Mouse (Mus musculus): Measurements from ENCODE around the gene Cemip.
A peak's percentile ranks its signal among the peaks of the same experiment; 100 is the strongest.
"Not testable (repeated sequence)": the region's sequence is repeated elsewhere in the genome, so short reads cannot be mapped to it uniquely, and the experiment has no call there.

Gene Cemip

DNA sequence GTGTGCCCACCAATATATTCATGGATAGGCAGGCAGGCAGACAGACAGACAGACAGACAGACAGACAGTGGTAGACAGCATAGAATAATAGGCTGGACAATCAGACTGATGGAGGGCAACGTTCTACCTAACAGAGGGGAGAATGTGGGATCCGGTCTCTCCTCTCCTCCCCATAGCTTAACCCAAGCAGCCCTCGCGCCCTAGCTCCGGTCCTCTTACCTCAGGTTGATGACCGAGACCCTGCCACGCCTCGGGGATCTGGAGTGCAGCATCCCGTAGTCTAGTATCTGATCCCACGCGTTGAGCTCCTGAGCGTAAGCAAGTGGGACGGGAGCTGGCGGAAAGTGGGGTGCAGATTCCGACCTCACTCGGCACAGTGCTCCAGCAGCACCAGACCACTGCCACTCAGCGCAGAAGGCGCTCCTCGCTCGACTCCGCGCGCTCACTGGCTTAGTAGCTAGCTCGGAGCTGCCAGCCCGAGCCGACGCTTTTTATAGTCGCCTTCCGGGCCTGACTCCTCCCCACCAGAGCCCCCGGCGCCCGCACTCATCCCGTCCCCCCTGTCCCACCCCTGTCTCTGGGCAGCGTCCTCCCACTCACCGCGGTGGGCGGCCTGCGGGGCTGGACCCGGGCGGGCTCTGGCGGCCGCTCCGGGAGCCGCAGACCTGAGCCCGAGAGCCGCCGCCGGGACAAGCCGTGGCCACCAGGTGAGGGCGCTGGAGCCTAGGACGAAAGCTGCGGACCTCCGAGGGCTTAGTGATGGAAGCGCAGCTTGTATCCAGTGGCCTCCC, at the start of gene Cemip:
Gene Cemip, minus strand, starts transcription at position 464 of the 791 bp plus-strand sequence.
- DNase-seq (ENCODE audit: low read depth) = peak; percentile 68

DNA sequence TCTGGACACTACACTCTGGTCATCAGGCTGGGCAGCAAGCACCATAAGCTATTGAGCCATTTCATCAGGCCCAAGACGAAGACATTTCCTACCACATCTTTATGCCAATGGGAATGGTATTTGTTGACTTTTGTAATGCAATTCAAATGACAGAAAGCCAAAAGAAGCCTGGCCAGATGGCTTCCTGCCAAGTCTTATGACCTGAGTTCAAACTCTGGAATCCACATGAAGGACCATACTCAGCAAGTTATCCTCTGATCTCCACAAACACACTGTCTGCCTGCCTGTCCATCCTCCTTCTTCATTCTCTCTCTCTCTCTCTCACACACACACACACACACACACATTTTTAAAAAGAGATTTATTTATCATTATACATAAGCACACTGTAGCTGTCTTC, 46.4 kb upstream of the Cemip start:
- DNase-seq (ENCODE audit: low read depth) = no peak

DNA sequence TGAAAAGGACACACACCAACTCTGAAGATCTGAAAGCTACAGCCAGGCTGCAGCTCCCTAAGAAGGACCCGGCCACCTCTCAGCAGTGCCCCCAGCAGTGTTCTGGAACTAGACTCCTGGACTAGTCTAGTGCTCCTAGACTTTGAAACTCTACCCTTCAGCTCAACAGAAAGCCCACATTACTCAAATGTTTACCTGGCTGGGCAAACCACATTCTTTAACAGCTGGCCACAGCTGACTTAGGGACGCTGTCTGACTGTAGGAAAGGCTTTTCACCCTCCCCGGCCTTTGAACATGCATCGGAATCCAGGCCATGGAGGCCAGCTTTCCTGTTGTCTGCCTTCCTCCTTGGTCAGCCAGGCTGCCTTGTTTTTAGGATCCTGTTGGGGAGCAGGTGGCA, 45.4 kb upstream of the Cemip start:
- no peak for DNase-seq (ENCODE audit: low read depth)

DNA sequence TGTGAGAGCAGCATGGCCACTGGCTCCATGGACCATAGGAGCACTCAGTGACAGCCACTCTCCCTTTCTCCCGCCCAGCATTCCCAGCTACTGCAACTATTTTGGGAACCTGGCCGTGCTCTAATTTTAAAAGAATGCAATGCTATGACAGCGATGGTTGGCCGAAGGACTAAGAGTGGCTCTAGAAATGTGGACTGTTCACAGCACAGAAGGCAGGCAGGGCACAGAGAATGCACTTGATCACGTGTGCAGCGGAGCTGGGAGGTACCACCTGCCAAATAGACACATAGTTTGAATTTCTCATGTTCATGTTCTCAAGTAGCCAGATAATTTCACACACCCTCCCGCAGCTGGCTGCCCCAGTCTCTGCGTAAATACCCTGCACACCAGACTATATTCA, 42.4 kb upstream of the Cemip start:
- DNase-seq (ENCODE audit: low read depth) = no peak

DNA sequence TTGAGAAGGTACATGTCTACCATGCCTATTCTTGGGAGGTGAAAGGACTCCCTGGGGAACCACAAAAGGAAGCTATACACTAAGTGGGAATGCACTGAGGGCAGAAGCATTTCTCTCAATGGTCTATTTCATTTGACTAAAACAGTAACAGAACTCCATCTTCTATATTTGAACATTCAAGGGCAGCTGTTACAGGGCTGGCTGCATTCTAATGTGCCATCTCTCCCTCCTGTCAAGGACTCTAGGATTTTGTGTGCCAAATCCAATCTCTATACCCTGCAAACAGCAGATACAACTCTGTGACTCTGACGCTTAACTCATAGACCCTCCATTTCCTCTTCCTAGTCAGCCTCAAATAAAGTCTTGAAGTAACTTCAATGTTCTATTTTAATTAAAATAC, 39.4 kb upstream of the Cemip start:
- DNase-seq (ENCODE audit: low read depth) = no peak

DNA sequence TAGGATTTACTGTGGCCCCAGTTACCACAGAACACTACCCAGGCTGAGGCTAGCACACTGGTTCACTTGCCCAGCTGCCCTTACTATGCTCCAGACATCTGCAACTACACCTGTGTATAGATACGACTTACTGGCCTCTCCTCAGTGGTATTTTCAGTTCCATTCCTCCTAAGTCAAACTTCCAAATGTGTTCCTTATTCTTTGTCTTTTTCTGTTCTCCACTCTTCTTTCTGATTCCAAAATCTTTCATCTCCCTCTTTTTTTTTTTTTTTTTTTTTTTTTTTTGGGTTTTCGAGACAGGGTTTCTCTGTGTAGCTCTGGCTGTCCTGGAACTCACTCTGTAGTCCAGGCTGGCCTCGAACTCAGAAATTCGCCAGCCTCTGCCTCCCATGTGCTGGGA, 37.3 kb upstream of the Cemip start:
- DNase-seq (ENCODE audit: low read depth) = not testable (repeated sequence)

DNA sequence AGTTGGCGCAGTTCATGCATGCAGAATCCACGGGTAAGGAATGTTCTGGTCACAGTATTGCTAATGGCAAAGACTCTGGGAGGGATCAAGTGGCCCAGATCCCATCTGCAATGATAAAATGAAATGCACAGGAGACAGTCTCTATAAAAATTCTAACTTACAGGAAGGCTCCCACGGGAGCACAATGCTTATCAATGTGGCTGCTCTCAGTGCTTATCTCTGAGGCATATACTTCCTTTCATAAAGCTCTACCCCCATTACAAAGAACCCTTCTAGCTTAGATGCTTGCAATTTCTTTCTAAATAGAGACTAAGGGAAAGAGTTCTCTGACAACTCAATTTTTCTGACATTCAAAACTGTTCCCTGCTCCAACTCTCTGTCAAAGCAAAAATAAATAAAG, 35.5 kb upstream of the Cemip start:
- no peak for DNase-seq (ENCODE audit: low read depth)

DNA sequence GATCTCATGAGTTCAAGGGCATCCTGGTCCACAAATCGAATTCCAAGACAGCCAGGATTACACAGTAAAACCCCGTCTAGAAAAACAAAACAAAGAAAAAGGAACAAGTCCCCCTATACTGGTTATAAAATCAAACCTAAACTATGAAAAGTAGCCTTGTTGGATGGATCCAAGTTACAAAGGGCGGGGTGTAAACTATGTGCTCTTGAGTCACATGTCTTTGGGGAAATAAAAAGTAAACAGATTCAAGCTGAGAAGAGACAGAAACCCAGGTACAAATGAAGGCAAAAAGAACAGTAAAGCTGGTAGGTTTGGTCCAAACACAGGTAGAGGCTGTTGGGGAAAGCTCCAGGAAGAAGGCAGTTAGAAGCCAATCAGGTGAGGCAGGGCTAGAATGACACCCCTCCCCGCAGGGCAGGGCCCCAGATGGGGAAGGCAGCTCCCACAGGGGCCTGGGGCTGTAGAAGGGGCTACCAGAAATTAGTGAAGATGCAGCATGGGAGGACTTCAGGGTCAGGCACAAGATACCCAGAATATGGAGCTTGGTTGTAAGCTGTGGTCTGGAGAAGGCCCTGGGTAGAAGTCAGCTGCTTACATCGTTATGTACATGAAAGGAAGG, 33.9 kb upstream of the Cemip start:
- peak; percentile 29 for DNase-seq (ENCODE audit: low read depth)

DNA sequence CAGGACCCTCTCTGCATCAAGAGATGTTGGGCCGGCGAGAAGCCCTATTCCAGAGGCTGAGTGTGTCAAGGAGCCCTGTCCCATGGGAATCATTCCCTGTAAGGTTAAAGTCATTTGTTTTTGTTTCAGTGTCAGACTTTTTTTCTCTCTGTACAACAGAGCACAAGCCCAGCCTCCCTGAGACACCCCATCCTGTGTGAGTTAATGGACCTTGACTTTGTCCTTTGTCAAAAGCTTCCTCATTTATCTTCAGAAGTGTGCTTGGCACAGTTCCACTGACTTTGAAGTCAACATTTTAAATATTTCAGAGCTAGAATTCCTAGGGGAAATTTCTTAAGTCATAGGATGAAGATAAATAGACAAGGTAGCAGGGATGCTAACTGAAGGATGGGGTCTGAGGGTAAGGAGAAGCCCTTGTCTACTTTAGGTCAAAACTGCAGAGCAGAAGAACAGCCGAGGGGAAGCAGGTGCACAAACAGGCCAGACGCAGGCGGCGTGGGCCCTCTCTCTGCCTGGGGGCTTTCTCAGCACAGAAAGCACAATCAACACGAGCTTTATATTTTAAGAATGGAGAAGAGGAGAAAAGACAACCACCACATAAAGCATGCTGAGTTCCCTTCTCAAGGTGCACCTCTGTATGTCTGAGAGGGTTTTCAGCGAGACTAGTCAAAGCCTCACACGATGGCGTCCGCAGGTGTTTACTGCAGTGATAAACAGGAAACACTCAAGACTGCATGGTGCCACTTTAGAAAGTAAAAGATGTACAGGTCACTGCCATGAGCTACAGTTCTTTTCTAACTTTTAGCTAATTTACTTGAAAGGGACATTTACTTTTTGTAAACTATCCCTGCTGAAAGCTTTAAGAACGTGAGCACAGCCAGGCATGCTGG, 33.2 kb upstream of the Cemip start:
- DNase-seq (ENCODE audit: low read depth) = peak; percentile 58

DNA sequence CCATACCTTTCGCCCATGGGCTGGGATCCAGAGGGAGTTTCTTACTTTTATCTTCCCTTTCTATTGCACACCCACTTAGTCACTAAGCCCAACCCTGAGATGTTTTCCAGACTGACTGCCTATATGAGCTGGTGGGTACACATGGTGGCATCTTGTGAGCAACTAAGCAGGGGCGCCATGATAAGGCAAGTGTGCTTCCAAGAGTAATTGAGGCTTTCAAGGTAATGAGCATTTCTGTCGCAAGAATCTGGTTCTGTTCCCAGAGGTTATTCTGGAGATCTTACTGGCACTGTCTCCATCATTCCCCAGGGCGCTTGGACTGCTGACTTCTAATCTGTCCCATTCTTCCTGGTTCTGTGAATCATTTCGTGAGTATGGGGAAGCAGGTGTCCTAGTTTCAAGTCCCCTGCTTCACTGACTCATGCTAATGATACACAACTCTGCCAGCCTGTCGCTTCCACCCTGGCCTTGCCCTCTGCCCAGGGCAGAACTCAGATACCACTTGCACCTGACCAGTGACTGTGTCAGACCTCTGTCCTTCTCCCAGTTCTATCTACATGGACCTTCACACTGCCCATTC, 31.3 kb upstream of the Cemip start:
- DNase-seq (ENCODE audit: low read depth) = no peak

DNA sequence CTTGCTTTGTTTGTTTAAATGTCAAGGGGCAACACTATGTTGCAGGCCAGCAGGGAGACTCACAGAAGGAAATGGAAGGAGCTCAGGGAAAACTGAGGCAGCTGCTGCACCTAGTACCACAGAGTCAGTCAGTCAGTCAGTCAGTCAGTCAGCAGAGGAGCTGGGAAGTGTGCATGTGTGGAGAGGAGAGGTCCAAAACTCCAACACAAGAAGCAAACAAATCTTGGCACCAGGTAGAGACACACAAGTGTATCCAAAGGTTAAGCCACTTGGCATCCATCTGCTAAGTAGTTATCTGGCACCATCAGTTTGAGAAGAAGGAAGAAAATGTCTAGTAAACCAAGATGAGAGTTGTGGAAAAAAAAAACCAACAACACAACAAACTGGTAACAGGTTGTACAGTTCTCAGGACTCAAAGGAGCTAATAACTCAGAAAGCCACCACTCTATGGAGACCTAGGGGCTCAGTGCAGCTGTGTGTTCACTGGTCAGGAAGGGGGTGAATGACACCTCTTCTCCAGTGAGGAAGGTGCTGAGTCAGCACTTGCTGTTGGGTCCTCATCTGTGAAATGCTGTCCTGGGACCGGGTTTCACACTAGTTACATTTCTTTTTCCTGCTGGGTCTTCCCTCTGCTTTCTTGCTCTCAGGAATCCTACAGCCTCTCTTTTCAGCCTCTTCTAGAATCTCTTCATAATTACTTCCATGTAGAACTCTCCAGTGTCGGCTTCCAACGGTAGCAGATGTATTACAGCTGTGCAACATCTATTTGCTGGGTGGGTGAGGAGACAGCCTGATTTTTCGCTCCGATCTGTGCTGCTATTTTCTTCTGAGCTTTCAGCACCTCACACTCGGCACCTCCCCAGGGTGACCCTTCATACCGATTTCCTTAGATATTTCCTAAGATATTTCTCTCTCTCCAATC, 30.6 kb upstream of the Cemip start:
- no peak for DNase-seq (ENCODE audit: low read depth)

DNA sequence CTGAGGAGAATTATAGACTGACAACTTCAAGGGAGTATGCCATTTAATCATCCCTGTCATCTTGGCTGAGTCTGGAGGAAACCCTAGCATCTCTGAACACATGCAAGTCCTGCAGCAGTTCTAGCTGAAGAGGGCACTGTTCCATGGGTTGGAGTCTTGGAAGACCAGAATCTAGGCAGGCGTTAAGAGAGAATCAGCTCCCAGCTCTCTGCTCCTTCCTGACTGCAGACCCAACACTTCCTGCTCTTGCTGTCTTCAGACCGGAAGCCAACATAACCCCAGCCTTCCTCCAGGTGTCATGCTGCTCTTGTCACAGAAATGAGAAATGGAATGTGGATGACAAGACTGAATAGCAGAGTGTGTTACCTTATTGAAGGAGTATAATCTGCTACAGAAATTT, 29.1 kb upstream of the Cemip start:
- DNase-seq (ENCODE audit: low read depth) = peak; percentile 64

DNA sequence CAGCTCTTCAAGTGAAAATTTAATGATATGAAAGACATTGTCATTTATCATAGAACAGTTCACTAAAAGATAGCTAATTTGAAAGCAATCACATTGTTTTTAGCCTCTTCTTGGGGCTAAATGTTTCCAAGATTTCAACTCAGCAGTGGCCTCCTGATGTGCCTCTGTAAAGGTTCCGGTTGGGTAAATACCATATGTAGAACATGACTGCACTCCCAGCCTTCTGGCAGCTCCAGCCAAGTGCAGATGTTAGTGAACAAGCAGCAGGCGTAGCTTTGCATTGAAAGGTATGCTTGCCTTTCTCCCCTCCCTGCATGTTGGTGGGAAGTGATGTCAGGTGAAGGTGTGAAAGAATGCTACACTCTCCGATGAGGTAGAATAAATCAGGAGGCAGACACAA, 28.5 kb upstream of the Cemip start:
- DNase-seq (ENCODE audit: low read depth) = no peak

DNA sequence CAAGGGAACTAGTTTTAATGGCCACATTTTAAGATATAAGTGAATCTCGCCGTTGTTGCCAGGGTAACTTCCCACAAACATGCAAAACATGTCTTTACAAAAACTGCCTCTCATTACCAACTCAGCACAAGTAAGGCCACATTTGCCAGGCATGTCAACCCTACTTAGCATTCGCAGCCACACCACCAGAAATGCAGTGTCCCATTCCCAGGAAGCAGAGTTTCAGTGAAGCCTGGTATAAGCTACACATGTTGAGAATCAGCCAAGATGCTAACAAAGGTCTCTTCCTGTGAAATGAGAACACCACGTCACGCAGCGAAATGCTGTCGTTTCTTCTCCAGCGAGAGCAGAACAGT, 26.7 kb upstream of the Cemip start:
- no peak for DNase-seq (ENCODE audit: low read depth)

DNA sequence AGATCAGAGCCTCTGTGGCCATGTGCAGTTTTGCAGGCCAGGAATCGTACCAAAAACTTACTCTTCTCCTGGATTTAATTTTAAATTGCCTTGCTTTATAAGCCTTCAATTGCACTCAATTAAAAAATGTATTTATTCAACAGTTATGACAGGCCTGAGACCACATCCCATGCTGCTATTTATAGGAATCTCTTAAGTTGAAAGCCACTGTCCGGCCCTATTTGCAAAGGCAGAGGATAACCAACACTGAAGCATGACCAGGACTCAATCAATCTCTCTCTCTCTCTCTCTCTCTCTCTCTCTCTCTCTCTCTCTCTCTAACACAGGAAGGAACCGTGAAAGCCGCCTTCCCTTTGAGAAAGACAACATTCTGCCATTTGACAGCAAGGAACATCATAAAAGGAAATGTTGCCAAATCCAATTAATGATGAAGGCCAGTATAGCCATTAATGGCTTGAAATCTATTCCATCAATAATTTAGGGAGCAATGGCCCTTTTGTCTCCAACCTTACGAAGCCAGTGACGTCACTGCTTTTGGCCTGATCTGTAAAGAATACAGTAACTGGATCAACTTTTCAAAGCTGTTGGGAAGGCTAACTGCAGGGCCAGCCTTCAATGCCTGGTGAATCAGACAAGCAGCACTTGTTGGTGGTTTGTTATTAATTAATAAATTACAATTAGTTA, 26.2 kb upstream of the Cemip start:
- no peak for DNase-seq (ENCODE audit: low read depth)

DNA sequence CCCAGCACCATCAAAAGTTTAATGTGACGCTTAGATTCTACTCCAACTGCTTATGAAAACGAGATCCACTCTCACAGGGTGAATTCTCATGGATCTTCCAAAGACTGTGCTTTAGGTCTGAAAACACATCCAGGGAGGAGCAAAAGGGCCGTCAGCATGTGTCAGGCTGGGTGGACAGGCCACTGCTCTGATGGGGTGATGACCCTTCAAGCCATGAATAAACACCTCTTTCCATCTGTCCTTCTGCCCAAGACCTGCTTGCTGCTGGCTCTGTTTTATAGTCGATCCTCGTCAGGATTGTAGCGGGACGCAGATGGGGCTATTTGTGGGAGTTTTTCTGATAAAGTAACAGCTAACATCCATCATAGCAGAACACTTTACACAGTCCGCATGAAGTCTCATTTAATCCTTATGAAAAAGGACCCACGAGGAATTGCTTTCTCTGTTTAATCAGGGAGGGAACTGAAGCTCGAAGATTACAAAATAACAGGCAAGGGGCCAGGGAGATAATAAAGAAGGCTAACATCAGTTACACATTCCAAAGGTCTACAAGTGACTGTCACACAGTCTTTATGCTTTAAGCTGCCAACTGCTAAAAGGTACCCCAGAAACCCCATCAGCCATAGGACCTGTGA, 25.5 kb upstream of the Cemip start:
- DNase-seq (ENCODE audit: low read depth) = no peak

DNA sequence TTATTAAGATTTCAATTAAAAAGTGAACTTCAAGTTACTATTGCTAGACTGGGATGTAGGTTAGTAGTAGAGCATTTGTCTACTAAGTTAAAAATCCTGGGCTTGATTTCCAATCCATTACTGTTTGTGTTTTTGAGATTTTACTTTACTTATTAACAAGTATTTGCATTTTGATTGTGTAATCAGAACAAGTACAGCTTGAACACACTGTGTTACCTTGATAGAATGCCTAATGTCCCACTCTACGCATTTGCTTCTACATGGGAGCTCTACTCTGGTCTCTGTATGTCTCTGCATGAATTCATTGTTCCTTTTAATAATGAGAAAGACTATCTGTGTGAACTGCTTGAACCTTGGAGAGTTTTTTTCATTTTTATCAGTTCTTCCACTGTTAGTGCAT, 20.6 kb upstream of the Cemip start:
- no peak for DNase-seq (ENCODE audit: low read depth)

DNA sequence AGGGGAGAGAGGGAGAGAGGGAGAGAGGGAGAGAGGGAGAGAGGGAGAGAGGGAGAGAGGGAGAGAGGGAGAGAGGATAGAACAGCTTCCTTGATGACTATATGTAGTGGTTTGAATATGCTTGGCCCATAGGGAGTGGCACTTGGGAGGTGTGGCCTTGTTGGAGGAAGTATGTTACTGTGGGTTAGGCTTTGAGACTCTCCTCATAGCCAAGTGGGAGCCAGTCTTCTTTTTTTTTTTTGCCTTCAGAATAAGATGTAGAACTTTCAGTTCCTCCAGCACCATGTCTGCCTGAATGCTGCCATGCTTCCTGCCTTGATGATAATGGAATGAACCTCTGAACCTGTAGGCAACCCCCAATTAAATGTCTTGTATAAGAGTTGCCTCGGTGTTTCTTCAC, 16.3 kb upstream of the Cemip start:
- DNase-seq (ENCODE audit: low read depth) = no peak

DNA sequence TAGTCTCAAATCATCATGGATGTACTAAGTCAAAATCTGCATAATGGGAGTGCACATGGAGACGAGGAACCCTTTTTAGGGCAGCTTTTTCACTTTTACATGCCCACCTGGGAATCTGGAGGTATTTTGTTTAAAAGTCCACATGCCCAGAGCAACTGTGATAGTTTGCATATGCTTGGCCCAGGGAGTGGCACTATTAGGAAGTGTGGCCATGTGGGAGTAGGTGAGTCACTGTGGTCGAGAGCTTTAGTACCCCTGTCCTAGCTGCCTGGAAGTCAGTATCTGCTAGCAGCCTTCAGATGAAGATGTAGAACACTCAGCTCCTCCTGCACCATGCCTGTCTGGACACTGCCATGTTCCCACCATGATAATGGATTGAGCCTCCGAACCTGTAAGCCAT, 14.4 kb upstream of the Cemip start:
- no peak for DNase-seq (ENCODE audit: low read depth)

DNA sequence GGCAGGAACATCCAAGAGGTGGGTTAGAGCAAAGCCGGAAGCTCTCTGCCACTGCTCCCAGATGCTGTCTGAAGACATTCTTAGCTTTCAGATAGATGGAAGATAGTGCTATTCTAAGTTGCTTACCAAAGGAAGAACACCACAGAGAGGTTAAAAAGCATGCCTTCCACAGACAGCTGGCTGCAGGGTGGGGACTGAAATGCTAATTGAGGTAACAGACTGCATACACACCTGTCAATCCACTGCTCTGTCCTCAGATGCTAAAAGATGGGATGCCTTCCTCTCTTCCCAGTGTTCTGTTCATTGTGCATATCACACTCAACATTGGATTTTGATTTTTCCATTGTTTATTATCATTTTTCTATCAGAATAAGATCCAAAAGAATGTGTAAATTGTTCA, 11.8 kb upstream of the Cemip start:
- no peak for DNase-seq (ENCODE audit: low read depth)

All from induced T-regulatory cell, adult 2 months (primary cell).